Mouse (Mus musculus) heart, adult 8-10 months (tissue): Measurements from ENCODE around the gene Slc11a2. TPM values are rescaled to one million over a fixed set of nuclear protein-coding genes. Genes with fewer than 3 reads are reported as not detected.
"Not testable (repeated sequence)": the region's sequence is repeated elsewhere in the genome, so short reads cannot be mapped to it uniquely, and the experiment has no call there.

Source experiments
- DNase-seq: peaks from one replicate; pipeline ENCODE4 v3.0.0; 2022; ENCODE audit warnings: low spot score
- total RNA-seq, 4 experiments: library from RNA; stranded (reverse); gene quantifications; 2 replicates each; pipeline ENCODE4 v1.2.4; 2022

The Slc11a2 gene
- total RNA-seq, 4 experiments from 2014 or later: 49.0 to 61.5 (median 51.9) TPM

- no peak for DNase-seq
Measured at GRCm38 (mm10) chr15:100352711-100353250, 72.1 kb downstream of the Slc11a2 start, which contains the start of the genes Methig1 and Mettl7a2. Methig1 (plus strand) TSS chr15:100353149. Mettl7a2 (plus strand) TSS chr15:100353200.

GRCm38 (mm10) chr15:100351501-100352060 lies 73.3 kb downstream of the Slc11a2 start:
- DNase-seq: no peak

- no peak for DNase-seq
Measured at GRCm38 (mm10) chr15:100349496-100349895, 75.4 kb downstream of the Slc11a2 start.

GRCm38 (mm10) chr15:100346761-100347160 lies 78.1 kb downstream of the Slc11a2 start:
- no peak for DNase-seq

- DNase-seq: peak; percentile 69
Measured at GRCm38 (mm10) chr15:100345484-100345883, 79.4 kb downstream of the Slc11a2 start.

GRCm38 (mm10) chr15:100341314-100341980 lies 83.4 kb downstream of the Slc11a2 start:
- DNase-seq: not testable (repeated sequence)

Other genes with a start within 250 kb of the Slc11a2 start
- 10 to 100 TPM; 51.7 to 67.5 (median 61.6) TPM for gene Atf1, start 197.3 kb downstream of the Slc11a2 start, total RNA-seq
- not detected for gene Tmprss12, start 144.2 kb downstream of the Slc11a2 start, total RNA-seq
- 10 to 100 TPM; 51.7 to 63.4 (median 54.3) TPM for gene Mettl7a1, start 120.9 kb downstream of the Slc11a2 start, total RNA-seq
- under 1 TPM in 1 of 4 experiments, not detected in 3; 0.19 TPM for gene Mettl7a3, start 90.1 kb downstream of the Slc11a2 start, total RNA-seq
- gene Methig1, start 71.9 kb downstream of the Slc11a2 start, total RNA-seq: under 1 TPM in 1 of 4 experiments, not detected in 3; 0.66 TPM
- 1 to 10 TPM in 2 of 4 experiments, under 1 TPM in 2; 0.79 to 2.2 (median 0.99) TPM for gene Mettl7a2, start 71.9 kb downstream of the Slc11a2 start, total RNA-seq
- gene Higd1c, start 60.5 kb downstream of the Slc11a2 start, total RNA-seq: not detected
- gene Gm5475, start 2.9 kb downstream of the Slc11a2 start, total RNA-seq: not detected
- gene Letmd1, start 44.0 kb upstream of the Slc11a2 start, total RNA-seq: 10 to 100 TPM; 11.2 to 14.0 (median 11.8) TPM
- gene Csrnp2, start 70.4 kb upstream of the Slc11a2 start, total RNA-seq: 1 to 10 TPM; 2.4 to 3.1 (median 2.7) TPM
- gene Tfcp2, start 126.9 kb upstream of the Slc11a2 start, total RNA-seq: 10 to 100 TPM; 14.3 to 17.3 (median 15.6) TPM
- gene Pou6f1, start 174.9 kb upstream of the Slc11a2 start, total RNA-seq: 10 to 100 TPM; 11.1 to 17.3 (median 13.8) TPM
- gene Dazap2, start 190.3 kb upstream of the Slc11a2 start, total RNA-seq: 100 to 1,000 TPM; 170 to 189 (median 183) TPM
- 10 to 100 TPM; 10.9 to 20.2 (median 11.9) TPM for gene Smagp, start 211.9 kb upstream of the Slc11a2 start, total RNA-seq
- 1 to 10 TPM in 2 of 4 experiments, under 1 TPM in 2; 0.84 to 2.6 (median 1.1) TPM for gene Bin2, start 244.5 kb upstream of the Slc11a2 start, total RNA-seq